Mouse (Mus musculus): ENCODE measurements around the gene Ppih. TPM values are rescaled to one million over a fixed set of nuclear protein-coding genes. Genes with fewer than 3 reads are reported as not detected.

Gene Ppih
- polyA plus RNA-seq (2014; fragmentation: Nextera tagmentation; extraction: Ambion mirVana), result 126 and 127 TPM in 2 replicates

- ATAC-seq (ENCODE audit: insufficient read depth), result peak; percentile 99
- H3K9me3 ChIP-seq (ENCODE audit: low read depth, low read length), result no peaks in the 10 kb centered on the region
- no peak for TF ChIP-seq CTCF (IDR thresholded peaks at IDR 0.05; ENCODE audit: low read depth)
- H3K27me3 ChIP-seq (ENCODE audit: insufficient read depth, low read length), result 0 out of 2 replicates have a peak, but pooled peaks cover 2% of the 10 kb centered on the region
- H3K9ac ChIP-seq, result peak within 1 kb of the TSS; percentile 65
- peak within 1 kb of the TSS; percentile 72 for H3K4me3 ChIP-seq (ENCODE audit: low read depth, low read length)
- peaks cover 5% of the 10 kb centered on the region; the same call in 1 of the 2 replicates for H3K4me1 ChIP-seq (ENCODE audit: insufficient read depth)
- peak within 1 kb of the TSS; percentile 76 for H3K27ac ChIP-seq (ENCODE audit: low read depth)
- peak within 1 kb of the TSS; percentile 99 for H3K4me2 ChIP-seq
- H3K36me3 ChIP-seq (ENCODE audit: insufficient read depth), result peaks cover 28% of the 10 kb centered on the region
- DNase-seq, result peak; percentile 98
- under 1% methylated on average over 44 of the region's 44 CpGs for WGBS
These were observed at the start of gene Ppih for GRCm38 (mm10) chr4:119320131-119320830. Gene Ppih (minus strand): TSS chr4:119320546.

- Histone ChIP-seq H3K4me3 (ENCODE audit: low read depth, low read length) (no peak overlapping the region), H3K9ac (no peak overlapping the region), H3K36me3 (ENCODE audit: insufficient read depth) (no peaks in the 10 kb centered on the region), H3K27me3 (ENCODE audit: insufficient read depth, low read length) (no peaks in the 10 kb centered on the region), H3K9me3 (ENCODE audit: low read depth, low read length) (no peaks in the 10 kb centered on the region), H3K4me2 (no peak overlapping the region), H3K27ac (ENCODE audit: low read depth) (no peak overlapping the region), H3K4me1 (ENCODE audit: insufficient read depth) (no peaks in the 10 kb centered on the region)
- ATAC-seq (ENCODE audit: insufficient read depth), result no peak
- DNase-seq, result no peak
- no peak for TF ChIP-seq CTCF (IDR thresholded peaks at IDR 0.05; ENCODE audit: low read depth)
- WGBS, result 83% methylated on average over 6 of the region's 6 CpGs
These were observed 49.1 kb upstream of the Ppih start for GRCm38 (mm10) chr4:119369460-119369859.

- Histone ChIP-seq H3K27ac (ENCODE audit: low read depth) (no peak overlapping the region), H3K4me2 (no peak overlapping the region), H3K9ac (no peak overlapping the region), H3K27me3 (ENCODE audit: insufficient read depth, low read length) (no peaks in the 10 kb centered on the region), H3K4me1 (ENCODE audit: insufficient read depth) (no peaks in the 10 kb centered on the region), H3K36me3 (ENCODE audit: insufficient read depth) (no peaks in the 10 kb centered on the region), H3K9me3 (ENCODE audit: low read depth, low read length) (no peaks in the 10 kb centered on the region), H3K4me3 (ENCODE audit: low read depth, low read length) (no peak overlapping the region)
- DNase-seq, result peak; percentile 49
- no peak for TF ChIP-seq CTCF (IDR thresholded peaks at IDR 0.05; ENCODE audit: low read depth)
- no peak for ATAC-seq (ENCODE audit: insufficient read depth)
- 32% methylated on average over 4 of the region's 4 CpGs for WGBS
These were observed 46.6 kb upstream of the Ppih start for GRCm38 (mm10) chr4:119366758-119367526.

- Histone ChIP-seq H3K4me2 (no peak overlapping the region), H3K9me3 (ENCODE audit: low read depth, low read length) (no peaks in the 10 kb centered on the region), H3K36me3 (ENCODE audit: insufficient read depth) (no peaks in the 10 kb centered on the region), H3K4me3 (ENCODE audit: low read depth, low read length) (no peak overlapping the region), H3K27me3 (ENCODE audit: insufficient read depth, low read length) (no peaks in the 10 kb centered on the region), H3K9ac (no peak overlapping the region), H3K27ac (ENCODE audit: low read depth) (no peak overlapping the region), H3K4me1 (ENCODE audit: insufficient read depth) (no peaks in the 10 kb centered on the region)
- no peak for DNase-seq
- no peak for TF ChIP-seq CTCF (IDR thresholded peaks at IDR 0.05; ENCODE audit: low read depth)
- ATAC-seq (ENCODE audit: insufficient read depth), result no peak
- 68% methylated on average over 3 of the region's 3 CpGs for WGBS
These were observed 41.9 kb upstream of the Ppih start for GRCm38 (mm10) chr4:119362231-119362630.

GRCm38 (mm10) chr4:119359196-119359971, 39.0 kb upstream of the Ppih start:
- peak; percentile 6; the same call in 1 of the 2 replicates for TF ChIP-seq CTCF (IDR thresholded peaks at IDR 0.05; ENCODE audit: low read depth)
- no peaks in the 10 kb centered on the region for H3K27me3 ChIP-seq (ENCODE audit: insufficient read depth, low read length)
- peak overlapping the region; percentile 68 for H3K4me2 ChIP-seq
- H3K9me3 ChIP-seq (ENCODE audit: low read depth, low read length), result no peaks in the 10 kb centered on the region
- H3K27ac ChIP-seq (ENCODE audit: low read depth), result no peak overlapping the region
- WGBS, result 3% methylated on average over 30 of the region's 30 CpGs
- ATAC-seq (ENCODE audit: insufficient read depth), result no peak
- no peaks in the 10 kb centered on the region for H3K4me1 ChIP-seq (ENCODE audit: insufficient read depth)
- no peaks in the 10 kb centered on the region for H3K36me3 ChIP-seq (ENCODE audit: insufficient read depth)
- peak overlapping the region; percentile 53 for H3K9ac ChIP-seq
- DNase-seq, result peak; percentile 63
- peak overlapping the region; percentile 37 for H3K4me3 ChIP-seq (ENCODE audit: low read depth, low read length)

GRCm38 (mm10) chr4:119345508-119345907, 25.2 kb upstream of the Ppih start:
- Histone ChIP-seq H3K4me1 (ENCODE audit: insufficient read depth) (no peaks in the 10 kb centered on the region), H3K36me3 (ENCODE audit: insufficient read depth) (no peaks in the 10 kb centered on the region), H3K4me3 (ENCODE audit: low read depth, low read length) (no peak overlapping the region), H3K27ac (ENCODE audit: low read depth) (no peak overlapping the region), H3K4me2 (no peak overlapping the region), H3K27me3 (ENCODE audit: insufficient read depth, low read length) (no peaks in the 10 kb centered on the region), H3K9me3 (ENCODE audit: low read depth, low read length) (no peaks in the 10 kb centered on the region), H3K9ac (no peak overlapping the region)
- no peak for ATAC-seq (ENCODE audit: insufficient read depth)
- DNase-seq, result no peak
- WGBS, result 84% methylated on average over 6 of the region's 6 CpGs
- TF ChIP-seq CTCF (IDR thresholded peaks at IDR 0.05; ENCODE audit: low read depth), result no peak

Measured in lung, embryonic 14.5 days (tissue).